Mouse (Mus musculus): ENCODE measurements around the gene Hmga2. TPM values are rescaled to one million over a fixed set of nuclear protein-coding genes. Genes with fewer than 3 reads are reported as not detected.
A peak's percentile ranks its signal among the peaks of the same experiment; 100 is the strongest.

Hmga2 gene
- polyA plus RNA-seq, 1 experiment from 2014 or later: 113 TPM

DNA sequence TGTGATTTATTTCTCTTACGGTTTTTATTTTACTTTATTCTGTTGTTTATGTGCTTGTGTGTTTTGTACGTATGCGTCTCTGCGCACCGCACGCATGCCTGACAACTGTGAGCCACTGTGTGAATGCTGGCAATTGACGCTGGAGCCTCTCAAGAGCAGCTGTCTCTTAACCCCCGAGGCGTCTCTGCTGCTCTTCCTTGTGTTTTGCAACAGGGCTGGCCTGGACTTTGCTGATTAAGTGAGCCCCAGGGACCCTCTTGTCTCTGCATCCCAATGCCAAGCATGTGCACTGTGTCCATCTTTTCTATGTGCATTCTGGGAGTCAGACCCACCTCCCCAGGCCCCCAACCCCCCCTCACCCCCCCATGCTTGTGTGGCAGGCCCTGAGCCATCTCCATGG, 24.5 kb upstream of the Hmga2 start:
- Histone ChIP-seq H3K9me3 (replicated peaks; ENCODE audit: control insufficient read depth, low read length) (no peaks in the 10 kb centered on the region), H3K27ac (replicated peaks; ENCODE audit: low read depth, low read length) (no peak overlapping the region), H3K4me2 (ENCODE audit: low read depth, low read length) (no peak overlapping the region), H3K9ac (replicated peaks; ENCODE audit: low read length) (no peak overlapping the region), H3K4me3 (ENCODE audit: low read depth, low read length) (no peak overlapping the region), H3K36me3 (replicated peaks; ENCODE audit: control insufficient read depth, insufficient read depth, low read depth, low read length) (no peaks in the 10 kb centered on the region), H3K27me3 (ENCODE audit: control insufficient read depth, insufficient read depth, low read length) (no peaks in the 10 kb centered on the region), H3K4me1 (ENCODE audit: control insufficient read depth, insufficient read depth, low read length) (no peaks in the 10 kb centered on the region)
- DNase-seq (ENCODE audit: low spot score): no peak
- ATAC-seq (replicated peaks; ENCODE audit: insufficient number of reproducible peaks, low FRiP score, low TSS enrichment, low read depth): no peak
- 53% methylated on average over 9 of the region's 9 CpGs for WGBS

DNA sequence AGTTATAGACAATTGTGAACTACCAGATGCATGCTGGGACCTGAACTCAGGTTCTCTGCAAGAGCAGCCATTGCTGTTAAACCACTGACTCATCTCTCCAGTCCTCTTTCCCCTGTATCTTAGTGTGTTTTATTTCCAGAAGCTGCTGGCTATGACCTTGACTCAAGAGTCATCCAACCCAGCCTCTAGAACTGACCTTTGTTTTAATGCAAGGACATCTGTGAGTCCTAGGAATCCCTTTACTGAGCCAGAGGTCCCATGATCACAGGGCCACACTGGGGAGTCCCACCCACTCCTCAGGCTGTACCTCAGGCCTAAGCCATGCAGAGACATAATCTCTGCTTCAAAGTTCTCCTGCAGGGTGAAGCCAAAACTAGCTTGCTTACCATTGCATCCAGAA, 21.8 kb upstream of the Hmga2 start:
- Histone ChIP-seq H3K27me3 (ENCODE audit: control insufficient read depth, insufficient read depth, low read length) (no peaks in the 10 kb centered on the region), H3K4me1 (ENCODE audit: control insufficient read depth, insufficient read depth, low read length) (no peaks in the 10 kb centered on the region), H3K9me3 (replicated peaks; ENCODE audit: control insufficient read depth, low read length) (no peaks in the 10 kb centered on the region), H3K4me3 (ENCODE audit: low read depth, low read length) (no peak overlapping the region), H3K36me3 (replicated peaks; ENCODE audit: control insufficient read depth, insufficient read depth, low read depth, low read length) (no peaks in the 10 kb centered on the region), H3K9ac (replicated peaks; ENCODE audit: low read length) (no peak overlapping the region), H3K27ac (replicated peaks; ENCODE audit: low read depth, low read length) (no peak overlapping the region), H3K4me2 (ENCODE audit: low read depth, low read length) (no peak overlapping the region)
- ATAC-seq (replicated peaks; ENCODE audit: insufficient number of reproducible peaks, low FRiP score, low TSS enrichment, low read depth): no peak
- DNase-seq (ENCODE audit: low spot score): no peak

DNA sequence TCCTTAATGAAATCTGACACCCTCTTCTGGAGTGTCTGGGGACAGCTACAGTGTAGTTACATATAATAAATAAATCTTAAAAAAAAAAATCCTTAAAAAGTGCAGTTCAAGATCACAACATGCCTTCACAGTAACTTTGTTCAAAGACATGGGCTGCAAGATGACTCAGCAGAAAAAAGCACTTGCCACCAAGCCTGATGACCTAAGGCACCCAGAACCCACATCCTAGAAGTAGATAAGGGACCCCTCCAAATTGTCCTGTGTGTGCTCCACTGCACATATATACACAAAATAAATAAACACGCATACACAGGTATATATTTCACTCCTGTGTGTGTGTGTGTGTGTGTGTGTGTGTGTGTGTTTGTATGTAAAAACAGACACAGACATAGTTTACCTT, 18.4 kb upstream of the Hmga2 start:
- ATAC-seq (replicated peaks; ENCODE audit: insufficient number of reproducible peaks, low FRiP score, low TSS enrichment, low read depth) (no peak), DNase-seq (ENCODE audit: low spot score) (no peak)
- Histone ChIP-seq H3K4me3 (ENCODE audit: low read depth, low read length) (no peak overlapping the region), H3K9ac (replicated peaks; ENCODE audit: low read length) (no peak overlapping the region), H3K27me3 (ENCODE audit: control insufficient read depth, insufficient read depth, low read length) (no peaks in the 10 kb centered on the region), H3K27ac (replicated peaks; ENCODE audit: low read depth, low read length) (no peak overlapping the region), H3K4me2 (ENCODE audit: low read depth, low read length) (no peak overlapping the region), H3K36me3 (replicated peaks; ENCODE audit: control insufficient read depth, insufficient read depth, low read depth, low read length) (no peaks in the 10 kb centered on the region), H3K4me1 (ENCODE audit: control insufficient read depth, insufficient read depth, low read length) (no peaks in the 10 kb centered on the region), H3K9me3 (replicated peaks; ENCODE audit: control insufficient read depth, low read length) (no peaks in the 10 kb centered on the region)
- WGBS: 83% methylated on average over 1 of the region's 1 CpGs

DNA sequence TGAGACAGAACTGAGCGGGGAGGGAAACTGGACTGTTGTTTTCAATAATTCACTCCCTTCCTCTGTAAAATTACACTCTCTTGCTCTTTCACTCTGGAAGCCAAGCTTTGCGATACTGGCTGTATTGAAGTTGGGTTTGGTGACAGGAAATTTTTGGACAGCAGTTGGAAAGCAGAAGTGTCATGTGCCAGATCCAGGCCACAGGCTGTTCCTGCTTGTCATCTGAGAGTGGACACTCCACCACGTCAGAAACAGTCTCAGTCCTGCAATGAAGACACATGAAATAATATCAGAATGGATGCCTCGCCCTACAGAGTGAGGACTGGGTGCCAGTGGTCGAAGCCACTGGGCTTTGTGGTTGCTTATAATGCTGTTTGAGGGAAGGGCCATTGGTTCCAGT, 15.2 kb upstream of the Hmga2 start:
- Histone ChIP-seq H3K36me3 (replicated peaks; ENCODE audit: control insufficient read depth, insufficient read depth, low read depth, low read length) (no peaks in the 10 kb centered on the region), H3K4me3 (ENCODE audit: low read depth, low read length) (no peak overlapping the region), H3K4me2 (ENCODE audit: low read depth, low read length) (no peak overlapping the region), H3K27me3 (ENCODE audit: control insufficient read depth, insufficient read depth, low read length) (no peaks in the 10 kb centered on the region), H3K9ac (replicated peaks; ENCODE audit: low read length) (no peak overlapping the region), H3K27ac (replicated peaks; ENCODE audit: low read depth, low read length) (no peak overlapping the region), H3K9me3 (replicated peaks; ENCODE audit: control insufficient read depth, low read length) (no peaks in the 10 kb centered on the region), H3K4me1 (ENCODE audit: control insufficient read depth, insufficient read depth, low read length) (no peaks in the 10 kb centered on the region)
- 85% methylated on average over 5 of the region's 5 CpGs for WGBS
- DNase-seq (ENCODE audit: low spot score) (no peak), ATAC-seq (replicated peaks; ENCODE audit: insufficient number of reproducible peaks, low FRiP score, low TSS enrichment, low read depth) (no peak)

DNA sequence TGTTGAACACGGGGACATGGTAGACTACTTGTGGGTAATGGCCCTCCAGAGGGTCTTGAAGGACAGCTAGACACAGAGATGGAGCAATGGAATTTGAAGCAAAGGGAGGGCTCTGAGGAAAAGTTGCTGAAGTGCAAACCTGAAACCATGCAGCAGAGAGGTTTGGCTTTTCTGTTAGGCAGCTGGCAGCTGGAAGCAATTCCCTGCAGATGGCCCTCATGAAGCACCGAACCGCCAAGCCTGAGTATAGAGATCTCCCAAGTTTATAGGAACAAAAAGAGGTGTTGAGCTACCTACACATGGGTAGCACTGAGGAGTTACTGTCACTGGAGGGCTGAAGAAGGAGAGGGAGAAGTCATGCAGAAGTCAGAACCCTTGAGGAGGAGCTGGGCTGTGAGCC, 13.3 kb upstream of the Hmga2 start:
- no peaks in the 10 kb centered on the region for H3K4me1 ChIP-seq (ENCODE audit: control insufficient read depth, insufficient read depth, low read length)
- no peak overlapping the region for H3K27ac ChIP-seq (replicated peaks; ENCODE audit: low read depth, low read length)
- no peak for ATAC-seq (replicated peaks; ENCODE audit: insufficient number of reproducible peaks, low FRiP score, low TSS enrichment, low read depth)
- no peaks in the 10 kb centered on the region for H3K9me3 ChIP-seq (replicated peaks; ENCODE audit: control insufficient read depth, low read length)
- no peaks in the 10 kb centered on the region for H3K36me3 ChIP-seq (replicated peaks; ENCODE audit: control insufficient read depth, insufficient read depth, low read depth, low read length)
- WGBS: 50% methylated on average over 3 of the region's 3 CpGs
- H3K9ac ChIP-seq (replicated peaks; ENCODE audit: low read length): no peak overlapping the region
- DNase-seq (ENCODE audit: low spot score): peak; percentile 70
- no peak overlapping the region for H3K4me3 ChIP-seq (ENCODE audit: low read depth, low read length)
- H3K27me3 ChIP-seq (ENCODE audit: control insufficient read depth, insufficient read depth, low read length): no peaks in the 10 kb centered on the region
- no peak overlapping the region for H3K4me2 ChIP-seq (ENCODE audit: low read depth, low read length)

DNA sequence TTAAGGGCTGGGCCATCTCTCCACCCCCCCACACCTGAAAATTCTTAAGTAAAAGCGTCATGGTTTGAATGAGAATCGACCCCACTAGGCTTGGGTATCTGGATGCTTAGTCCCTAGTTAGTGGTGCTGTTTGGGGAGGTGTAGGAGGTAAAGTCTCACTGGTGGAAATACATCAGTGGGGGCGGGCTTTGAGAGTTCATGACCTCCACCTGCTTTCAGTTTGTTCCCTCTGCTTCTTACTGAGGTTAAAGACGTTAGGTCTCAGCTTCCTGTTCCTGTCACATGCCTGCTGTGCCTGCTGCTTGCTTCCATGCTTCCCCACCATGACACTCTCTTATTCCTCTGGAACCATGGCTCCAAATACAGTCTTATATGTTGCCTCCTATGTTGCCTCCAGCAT, 12.3 kb upstream of the Hmga2 start:
- Histone ChIP-seq H3K27me3 (ENCODE audit: control insufficient read depth, insufficient read depth, low read length) (no peaks in the 10 kb centered on the region), H3K9ac (replicated peaks; ENCODE audit: low read length) (no peak overlapping the region), H3K4me2 (ENCODE audit: low read depth, low read length) (no peak overlapping the region), H3K27ac (replicated peaks; ENCODE audit: low read depth, low read length) (no peak overlapping the region), H3K4me3 (ENCODE audit: low read depth, low read length) (no peak overlapping the region), H3K4me1 (ENCODE audit: control insufficient read depth, insufficient read depth, low read length) (no peaks in the 10 kb centered on the region), H3K9me3 (replicated peaks; ENCODE audit: control insufficient read depth, low read length) (no peaks in the 10 kb centered on the region), H3K36me3 (replicated peaks; ENCODE audit: control insufficient read depth, insufficient read depth, low read depth, low read length) (no peaks in the 10 kb centered on the region)
- 71% methylated on average over 4 of the region's 4 CpGs for WGBS
- DNase-seq (ENCODE audit: low spot score) (no peak), ATAC-seq (replicated peaks; ENCODE audit: insufficient number of reproducible peaks, low FRiP score, low TSS enrichment, low read depth) (no peak)

DNA sequence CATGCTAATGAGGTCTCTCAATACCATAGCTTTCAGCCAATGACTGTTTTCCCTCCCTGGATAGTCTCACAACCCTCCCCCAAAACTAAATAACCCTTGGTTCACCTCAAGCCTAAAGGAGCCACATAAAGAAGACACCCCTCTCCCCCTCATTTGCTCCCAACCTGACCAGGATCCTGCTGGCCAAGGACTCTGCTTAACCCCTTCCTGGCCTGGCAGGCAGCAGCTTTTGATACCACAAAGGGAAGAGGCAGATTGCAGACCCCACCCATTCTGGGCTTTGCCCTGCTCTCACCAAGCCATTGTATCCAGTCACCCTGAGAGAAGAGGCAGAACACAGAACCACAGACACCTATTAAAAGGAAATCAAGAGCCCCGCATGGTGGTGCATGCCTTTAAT, 11.6 kb upstream of the Hmga2 start:
- H3K4me2 ChIP-seq (ENCODE audit: low read depth, low read length): no peak overlapping the region
- H3K4me1 ChIP-seq (ENCODE audit: control insufficient read depth, insufficient read depth, low read length): no peaks in the 10 kb centered on the region
- no peaks in the 10 kb centered on the region for H3K27me3 ChIP-seq (ENCODE audit: control insufficient read depth, insufficient read depth, low read length)
- WGBS: 93% methylated on average over 1 of the region's 1 CpGs
- H3K27ac ChIP-seq (replicated peaks; ENCODE audit: low read depth, low read length): no peak overlapping the region
- H3K9ac ChIP-seq (replicated peaks; ENCODE audit: low read length): no peak overlapping the region
- H3K36me3 ChIP-seq (replicated peaks; ENCODE audit: control insufficient read depth, insufficient read depth, low read depth, low read length): no peaks in the 10 kb centered on the region
- no peak for ATAC-seq (replicated peaks; ENCODE audit: insufficient number of reproducible peaks, low FRiP score, low TSS enrichment, low read depth)
- no peak overlapping the region for H3K4me3 ChIP-seq (ENCODE audit: low read depth, low read length)
- H3K9me3 ChIP-seq (replicated peaks; ENCODE audit: control insufficient read depth, low read length): no peaks in the 10 kb centered on the region
- DNase-seq (ENCODE audit: low spot score): no peak

DNA sequence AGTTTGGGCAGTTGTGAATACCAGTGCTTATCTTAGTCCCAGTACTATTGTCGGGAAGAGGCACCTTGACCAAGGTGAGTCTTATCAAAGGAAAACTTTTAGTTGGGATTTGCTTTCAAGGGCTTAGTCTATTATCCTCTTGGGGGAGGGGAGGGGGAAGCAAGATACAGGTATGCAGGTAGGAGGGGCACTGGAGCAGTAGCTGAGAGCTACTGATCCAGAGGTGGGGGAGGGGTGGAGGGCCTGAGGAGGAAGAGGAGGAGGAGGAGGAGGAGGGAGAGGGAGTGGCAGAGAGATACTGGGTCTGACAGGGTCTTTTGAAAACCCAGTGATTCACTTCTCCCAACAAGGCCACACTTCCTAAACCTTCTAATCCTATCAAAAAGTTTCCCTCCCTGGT, 9.2 kb upstream of the Hmga2 start:
- Histone ChIP-seq H3K4me2 (ENCODE audit: low read depth, low read length) (no peak overlapping the region), H3K27me3 (ENCODE audit: control insufficient read depth, insufficient read depth, low read length) (no peaks in the 10 kb centered on the region), H3K9ac (replicated peaks; ENCODE audit: low read length) (no peak overlapping the region), H3K4me3 (ENCODE audit: low read depth, low read length) (no peak overlapping the region), H3K27ac (replicated peaks; ENCODE audit: low read depth, low read length) (no peak overlapping the region), H3K4me1 (ENCODE audit: control insufficient read depth, insufficient read depth, low read length) (no peaks in the 10 kb centered on the region), H3K9me3 (replicated peaks; ENCODE audit: control insufficient read depth, low read length) (no peaks in the 10 kb centered on the region), H3K36me3 (replicated peaks; ENCODE audit: control insufficient read depth, insufficient read depth, low read depth, low read length) (no peaks in the 10 kb centered on the region)
- ATAC-seq (replicated peaks; ENCODE audit: insufficient number of reproducible peaks, low FRiP score, low TSS enrichment, low read depth) (no peak), DNase-seq (ENCODE audit: low spot score) (no peak)
- WGBS: 68% methylated on average over 1 of the region's 1 CpGs

DNA sequence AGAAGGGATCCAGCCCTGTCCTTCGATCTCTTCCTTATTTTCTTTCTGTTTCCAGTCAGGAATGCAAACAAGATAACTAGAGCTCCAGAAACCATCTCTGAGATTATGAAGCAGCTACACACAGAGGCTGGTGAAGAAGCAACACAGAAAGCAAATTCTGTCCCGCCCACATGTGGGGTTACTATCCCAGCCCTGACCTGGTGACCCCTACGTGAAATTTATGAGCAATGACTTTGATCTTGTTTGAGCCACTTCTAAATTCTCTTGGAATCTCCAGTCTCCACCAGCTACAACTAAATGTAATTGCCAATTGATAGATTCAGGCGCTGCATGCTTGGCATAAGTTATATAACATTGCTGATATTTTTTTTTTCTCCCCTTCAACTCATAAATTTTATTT, 7.9 kb upstream of the Hmga2 start:
- no peaks in the 10 kb centered on the region for H3K36me3 ChIP-seq (replicated peaks; ENCODE audit: control insufficient read depth, insufficient read depth, low read depth, low read length)
- no peaks in the 10 kb centered on the region for H3K4me1 ChIP-seq (ENCODE audit: control insufficient read depth, insufficient read depth, low read length)
- H3K9ac ChIP-seq (replicated peaks; ENCODE audit: low read length): no peak overlapping the region
- H3K27me3 ChIP-seq (ENCODE audit: control insufficient read depth, insufficient read depth, low read length): no peaks in the 10 kb centered on the region
- H3K27ac ChIP-seq (replicated peaks; ENCODE audit: low read depth, low read length): no peak overlapping the region
- DNase-seq (ENCODE audit: low spot score): no peak
- no peak overlapping the region for H3K4me3 ChIP-seq (ENCODE audit: low read depth, low read length)
- WGBS: 74% methylated on average over 4 of the region's 4 CpGs
- no peaks in the 10 kb centered on the region for H3K9me3 ChIP-seq (replicated peaks; ENCODE audit: control insufficient read depth, low read length)
- H3K4me2 ChIP-seq (ENCODE audit: low read depth, low read length): no peak overlapping the region
- ATAC-seq (replicated peaks; ENCODE audit: insufficient number of reproducible peaks, low FRiP score, low TSS enrichment, low read depth): no peak

Data from embryonic facial prominence, embryonic 11.5 days (tissue).